Mouse (Mus musculus): ENCODE results near the gene Serbp1.

DNA sequence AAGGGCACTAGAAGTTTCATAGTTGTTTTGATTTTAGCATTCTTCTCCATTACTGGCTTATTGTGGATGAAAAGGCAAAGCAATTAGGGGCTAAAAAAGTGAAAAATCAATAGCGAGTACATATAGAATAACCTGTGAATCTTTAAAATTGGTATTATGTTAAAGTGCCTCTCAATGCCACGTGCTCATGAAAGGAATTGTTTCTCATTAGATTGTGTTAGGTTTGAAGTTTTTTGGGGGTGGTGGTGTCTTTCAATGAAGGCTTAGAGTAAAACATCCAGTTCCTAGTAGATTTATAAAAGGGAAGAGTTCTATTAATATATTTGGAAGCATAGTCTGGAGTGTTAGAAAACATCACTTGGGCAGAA lies 30.3 kb downstream of the Serbp1 start:
- TF ChIP-seq POLR2A (IDR thresholded peaks at IDR 0.05; ENCODE audit: borderline replicate concordance, low read depth, low read length): no peak
- TF ChIP-seq CTCF (IDR thresholded peaks at IDR 0.05; ENCODE audit: low read depth, low read length): no peak

All from bone marrow macrophage, adult 2 months (primary cell).